In genomic region chr16:85546519-85546918, GRCm38 (mm10) we compare ENCODE assay signal across 13 mouse cellular contexts. TPM values are rescaled to one million over a fixed set of nuclear protein-coding genes. Genes with fewer than 3 reads are reported as not detected.
A peak's percentile ranks its signal among the peaks of the same experiment; 100 is the strongest.
DNase-seq lines count a peak whose midpoint lies in the region; ATAC-seq and TF ChIP-seq lines count a peak whose summit lies in the region.
"Had no signal": no experiment of that assay in that cellular context is flagged by ENCODE, and none has a peak within 500 bp of the region (broad histone marks: within the 10 kb centered on the region; RNA-seq: fewer than 3 reads in every experiment).

No protein-coding gene starts in this region.

- H3K36me3 ChIP-seq in liver, postnatal 0 days (replicated peaks; ENCODE audit: insufficient read depth, low read length), result no peaks in the 10 kb centered on the region
- H3K36me3 ChIP-seq in liver, embryonic 12.5 days, result no peaks in the 10 kb centered on the region
- H3K36me3 ChIP-seq: embryonic facial prominence, embryonic 13.5 days had no signal

- H3K27me3 ChIP-seq in liver, postnatal 0 days (ENCODE audit: insufficient read depth, low read length), result peaks cover 3% of the 10 kb centered on the region; the same call in 1 of the 2 replicates
- H3K27me3 ChIP-seq in liver, embryonic 12.5 days (replicated peaks), result no peaks in the 10 kb centered on the region

- H3K9ac ChIP-seq in liver, postnatal 0 days (replicated peaks), result no peak overlapping the region
- H3K9ac ChIP-seq in liver, embryonic 12.5 days, result no peak overlapping the region
- H3K9ac ChIP-seq: embryonic facial prominence, embryonic 13.5 days; liver, embryonic 14.5 days had no signal

- DNase-seq in adrenal gland, adult 2 months, result peak; percentile 37
- DNase-seq in adrenal gland, postnatal 10 days, result no peak
- DNase-seq in liver, postnatal 0 days, result no peak
- DNase-seq in kidney, postnatal 10 days, result peak; percentile 30
- DNase-seq in adipocyte (ENCODE audit: low spot score), result no peak
- no peak for DNase-seq in embryo, embryonic 10 days (ENCODE audit: low spot score)
- DNase-seq: cerebellum, adult 8-10 months; layer of hippocampus, postnatal 36 days had no signal

- no peak for ATAC-seq in liver, postnatal 0 days
- no peak for ATAC-seq in liver, embryonic 12.5 days
- no peak for ATAC-seq in granulocyte monocyte progenitor cell, adult 5-6 weeks (replicated peaks; ENCODE audit: poor library complexity, severe bottlenecking)
- ATAC-seq: hindbrain, embryonic 16.5 days had no signal

- TF ChIP-seq CTCF in liver, postnatal 0 days (IDR thresholded peaks at IDR 0.05; ENCODE audit: low read depth), result no peak

- H3K4me2 ChIP-seq in liver, postnatal 0 days (ENCODE audit: low read depth, low read length), result no peak overlapping the region
- no peak overlapping the region for H3K4me2 ChIP-seq in liver, embryonic 12.5 days
- H3K4me2 ChIP-seq: embryonic facial prominence, embryonic 13.5 days had no signal

- 38% methylated on average over 6 of the region's 6 CpGs for WGBS in liver, postnatal 0 days (ENCODE audit: insufficient replicate concordance)
- 27% methylated on average over 6 of the region's 6 CpGs for WGBS in liver, embryonic 12.5 days (ENCODE audit: insufficient replicate concordance)

- no peaks in the 10 kb centered on the region for H3K9me3 ChIP-seq in liver, postnatal 0 days (ENCODE audit: low read length)
- no peaks in the 10 kb centered on the region for H3K9me3 ChIP-seq in liver, embryonic 12.5 days (replicated peaks)
- H3K9me3 ChIP-seq: embryonic facial prominence, embryonic 13.5 days had no signal

- H3K4me3 ChIP-seq in liver, postnatal 0 days (ENCODE audit: low read depth, low read length), result no peak overlapping the region
- no peak overlapping the region for H3K4me3 ChIP-seq in liver, embryonic 12.5 days
- H3K4me3 ChIP-seq: embryonic facial prominence, embryonic 13.5 days had no signal

- 0 out of 2 replicates have a peak, but pooled peaks have one; percentile 27 for TF ChIP-seq EP300 in liver, postnatal 0 days (IDR thresholded peaks at IDR 0.05; ENCODE audit: low read depth)

- H3K27ac ChIP-seq in liver, postnatal 0 days (ENCODE audit: low read depth), result no peak overlapping the region
- H3K27ac ChIP-seq in liver, embryonic 12.5 days, result no peak overlapping the region
- H3K27ac ChIP-seq: embryonic facial prominence, embryonic 13.5 days; liver, embryonic 14.5 days had no signal

- no peaks in the 10 kb centered on the region for H3K4me1 ChIP-seq in liver, postnatal 0 days (ENCODE audit: insufficient read depth)
- no peaks in the 10 kb centered on the region for H3K4me1 ChIP-seq in liver, embryonic 12.5 days

RNA-seq across cellular contexts. Expression of gene Cyyr1, which starts 6.7 kb away (rescaled TPM):
- total RNA-seq in adrenal gland, adult 2 months (2021), result 10 to 100 TPM; 24.7 to 26.8 TPM
- polyA plus RNA-seq in adrenal gland, adult 2 months (2012; rRNA removed), result 37.1 and 39.1 TPM in 2 replicates
- 10 to 100 TPM; 20.9 to 24.8 TPM for total RNA-seq in adrenal gland, postnatal 10 days (2021)
- polyA plus RNA-seq in liver, postnatal 0 days (2015; fragmentation: Nextera tagmentation; extraction: Ambion mirVana), result 1.1 and 1.4 TPM in 2 replicates
- 0.72 TPM in 2 replicates for polyA plus RNA-seq in liver, embryonic 12.5 days (2016; fragmentation: Nextera tagmentation; extraction: Ambion mirVana)
- not detected in 2 replicates for total RNA-seq in granulocyte monocyte progenitor cell, adult 5-6 weeks (2014; fragmentation: Nextera tagmentation)
- total RNA-seq in granulocyte monocyte progenitor cell, adult 5-6 weeks (2017), result not detected in 2 replicates

Comparison
In these comparisons a context has a peak if more than half of its experiments do, and no peak if none do; other contexts are left out.
1. DNase-seq: peak in adrenal gland, adult 2 months (single experiment) and kidney, postnatal 10 days (single experiment); none in adrenal gland, postnatal 10 days (single experiment), liver, postnatal 0 days (single experiment), adipocyte (single experiment) and embryo, embryonic 10 days (single experiment).
2. RNA of gene Cyyr1, which starts 6.7 kb away (total RNA-seq): 24.7 to 26.8 TPM in adrenal gland, adult 2 months and 20.9 to 24.8 TPM in adrenal gland, postnatal 10 days; not detected in granulocyte monocyte progenitor cell, adult 5-6 weeks; every median in the first group is over 10 times any median in the second.